Mouse (Mus musculus) midbrain, embryonic 12.5 days (tissue): ENCODE data around the gene Lrrc28. TPM values are rescaled to one million over a fixed set of nuclear protein-coding genes. Genes with fewer than 3 reads are reported as not detected.
A peak's percentile ranks its signal among the peaks of the same experiment; 100 is the strongest.

Experiments
- ATAC-seq: fragments of 200-750 bp; cut with Nextera tagmentation; 2 replicates; pipeline ENCODE4 v1.8.0; 2017; ENCODE audit warnings: low read depth, moderate TSS enrichment, moderate library complexity; ENCODE audit not compliant: low FRiP score
- H3K27ac ChIP-seq: fragments of 300-500 bp; sonication (generic); replicated peaks from 2 replicates; pipeline ENCODE4 v1.5.1; 2016; ENCODE audit warnings: mild to moderate bottlenecking
- H3K27me3 ChIP-seq: fragments of 300-500 bp; sonication (generic); 2 replicates; pipeline ENCODE4 v1.6.1; 2016; ENCODE audit warnings: mild to moderate bottlenecking
- H3K36me3 ChIP-seq: fragments of 300-500 bp; sonication (generic); 2 replicates; pipeline ENCODE4 v1.6.1; 2016
- H3K4me1 ChIP-seq: fragments of 300-500 bp; sonication (generic); 2 replicates; pipeline ENCODE4 v1.6.1; 2016
- H3K4me2 ChIP-seq: fragments of 300-500 bp; sonication (generic); replicated peaks from 2 replicates; pipeline ENCODE4 v1.6.1; 2016; ENCODE audit warnings: mild to moderate bottlenecking, moderate library complexity
- H3K4me3 ChIP-seq: fragments of 300-500 bp; sonication (generic); 2 replicates; pipeline ENCODE4 v1.5.1; 2016; ENCODE audit warnings: mild to moderate bottlenecking
- H3K9ac ChIP-seq: fragments of 300-500 bp; sonication (generic); replicated peaks from 2 replicates; pipeline ENCODE4 v1.6.1; 2016; ENCODE audit warnings: mild to moderate bottlenecking, moderate library complexity
- H3K9me3 ChIP-seq: fragments of 300-500 bp; sonication (generic); 2 replicates; pipeline ENCODE4 v1.6.1; 2016; ENCODE audit warnings: mild to moderate bottlenecking
- WGBS: fragments of 180-500 bp; shearing (Covaris S2); methylation state at CpG from one replicate; pipeline ENCODE4 v1.1.7; 2016; 5-methylcytosine and 5-hydroxymethylcytosine counted together
- polyA plus RNA-seq: library from polyadenylated mRNA; unstranded; fragments of >200 nt; fragmentation: Nextera tagmentation; extraction: Ambion mirVana; gene quantifications from 2 replicates; pipeline ENCODE4 v1.2.1, GENCODE M21; 2016

Lrrc28 gene
- polyA plus RNA-seq, 1 experiment from 2014 or later, result 29.8 TPM

DNA sequence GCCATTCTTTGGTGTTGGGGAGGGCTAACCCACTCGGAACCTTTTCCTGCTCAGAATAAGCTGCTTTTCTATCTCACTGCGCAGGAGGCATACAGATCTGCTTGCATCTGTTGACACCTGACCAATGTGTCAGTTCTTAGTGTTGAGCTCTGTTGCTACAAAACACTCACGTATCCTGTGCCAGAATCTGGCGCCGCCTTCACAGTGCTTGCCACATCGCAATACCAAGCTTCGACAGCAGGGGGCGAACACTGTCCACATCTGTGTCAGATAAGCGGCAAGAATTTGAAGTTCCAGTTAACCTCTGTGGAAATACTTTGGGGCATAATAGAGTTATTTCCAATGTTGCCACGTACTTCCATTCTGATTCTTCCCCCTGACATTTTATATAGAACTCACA is 27.6 kb upstream of the Lrrc28 start:
- 12% methylated on average over 10 of the region's 10 CpGs for WGBS

DNA sequence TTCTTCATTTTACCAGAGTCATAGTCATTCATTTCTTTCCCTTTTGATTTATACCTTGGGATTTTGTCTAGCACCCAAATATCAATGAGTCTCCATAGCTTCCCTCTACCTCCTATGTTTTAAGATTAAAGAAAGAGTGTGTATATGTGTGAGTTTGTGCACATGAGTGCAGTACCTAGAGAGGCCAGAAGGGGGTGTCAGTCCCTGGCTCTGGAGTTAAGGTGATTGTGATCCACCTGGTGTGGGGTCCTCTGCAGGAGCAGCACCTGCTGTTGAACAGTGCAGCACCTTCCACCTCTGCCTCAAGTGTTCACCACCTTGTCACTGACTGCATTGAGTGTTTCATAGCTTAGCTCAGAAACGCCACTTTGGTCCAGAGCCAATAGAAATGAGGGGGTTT is 25.9 kb upstream of the Lrrc28 start:
- Histone ChIP-seq H3K9ac (no peak overlapping the region), H3K9me3 (no peaks in the 10 kb centered on the region), H3K27ac (no peak overlapping the region), H3K36me3 (peaks cover 37% of the 10 kb centered on the region), H3K27me3 (no peaks in the 10 kb centered on the region), H3K4me2 (no peak overlapping the region), H3K4me1 (no peaks in the 10 kb centered on the region), H3K4me3 (no peak overlapping the region)
- 100% methylated on average over 1 of the region's 1 CpGs for WGBS
- no peak for ATAC-seq

More for the DNA sequence above, 27.6 kb upstream of the Lrrc28 start:
- Histone ChIP-seq H3K9ac (no peak overlapping the region), H3K4me2 (no peak overlapping the region), H3K27me3 (no peaks in the 10 kb centered on the region), H3K4me1 (no peaks in the 10 kb centered on the region), H3K9me3 (no peaks in the 10 kb centered on the region), H3K4me3 (no peak overlapping the region), H3K27ac (no peak overlapping the region), H3K36me3 (peaks cover 29% of the 10 kb centered on the region)
- peak; percentile 54 for ATAC-seq

- Histone ChIP-seq H3K9ac (no peak overlapping the region), H3K36me3 (peaks cover 32% of the 10 kb centered on the region; the same call in 1 of the 2 replicates), H3K27ac (0 out of 2 replicates have a peak overlapping the region, but pooled peaks have one; percentile 15), H3K4me3 (no peak overlapping the region), H3K27me3 (no peaks in the 10 kb centered on the region), H3K4me1 (0 out of 2 replicates have a peak, but pooled peaks cover 4% of the 10 kb centered on the region), H3K9me3 (no peaks in the 10 kb centered on the region), H3K4me2 (no peak overlapping the region)
- 84% methylated on average over 14 of the region's 14 CpGs for WGBS
- no peak for ATAC-seq
Observed at GRCm38 (mm10) chr7:67663981-67664694, 19.1 kb upstream of the Lrrc28 start.

- H3K27ac ChIP-seq, result no peak overlapping the region
- H3K36me3 ChIP-seq, result peaks cover 19% of the 10 kb centered on the region; the same call in 1 of the 2 replicates
- 92% methylated on average over 5 of the region's 5 CpGs for WGBS
- 0 out of 2 replicates have a peak, but pooled peaks cover 4% of the 10 kb centered on the region for H3K4me1 ChIP-seq
- no peak overlapping the region for H3K4me3 ChIP-seq
- H3K27me3 ChIP-seq, result no peaks in the 10 kb centered on the region
- no peaks in the 10 kb centered on the region for H3K9me3 ChIP-seq
- no peak overlapping the region for H3K4me2 ChIP-seq
- ATAC-seq, result no peak
- no peak overlapping the region for H3K9ac ChIP-seq
Observed at GRCm38 (mm10) chr7:67662424-67662823, 17.4 kb upstream of the Lrrc28 start.

DNA sequence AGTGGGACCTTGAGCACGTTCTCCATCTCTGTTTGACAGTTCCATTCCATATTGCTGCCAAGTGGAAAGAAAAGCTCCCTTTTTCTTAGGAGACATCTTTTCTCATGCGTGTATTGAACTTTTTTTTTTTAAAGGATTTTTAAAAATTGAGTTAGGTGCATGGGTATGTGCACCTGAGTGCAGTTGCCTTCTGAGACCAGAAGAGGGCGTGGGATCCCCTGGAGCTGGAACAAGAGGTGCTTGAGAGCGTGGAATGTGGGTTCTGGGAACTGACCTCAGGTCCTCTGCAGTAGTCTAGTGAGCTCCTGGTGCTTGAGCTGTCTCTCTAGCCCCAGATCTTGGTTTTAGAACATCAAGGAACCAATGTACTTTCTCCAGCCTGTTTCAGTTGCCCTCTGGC is 13.0 kb upstream of the Lrrc28 start:
- H3K4me2 ChIP-seq, result no peak overlapping the region
- no peak for ATAC-seq

DNA sequence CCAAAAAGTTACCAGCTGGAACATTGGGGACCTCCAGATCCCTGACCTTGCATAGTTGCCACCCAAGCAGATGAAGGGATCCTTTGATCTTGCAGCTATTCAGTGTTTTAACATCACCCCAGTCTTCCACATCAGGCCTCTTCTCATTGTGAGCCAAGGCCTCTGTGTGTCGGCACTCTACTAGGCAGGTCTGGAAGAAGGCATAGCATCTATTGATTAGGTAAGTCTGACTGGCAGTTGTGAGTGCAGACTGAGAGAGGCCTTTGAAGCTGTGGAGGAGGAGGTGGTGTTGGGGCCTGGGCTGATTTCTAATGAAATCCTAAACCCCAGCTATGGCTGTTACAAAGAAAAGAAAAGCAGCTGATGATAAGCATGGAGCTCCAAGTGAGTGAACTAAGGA is 10.1 kb upstream of the Lrrc28 start:
- H3K4me3 ChIP-seq, result peak overlapping the region; percentile 21

More for the DNA sequence above, 13.0 kb upstream of the Lrrc28 start:
- peaks cover 11% of the 10 kb centered on the region; the same call in 1 of the 2 replicates for H3K4me1 ChIP-seq
- H3K9ac ChIP-seq, result no peak overlapping the region
- peaks cover 8% of the 10 kb centered on the region; the same call in 1 of the 2 replicates for H3K36me3 ChIP-seq
- H3K27ac ChIP-seq, result no peak overlapping the region
- no peak overlapping the region for H3K4me3 ChIP-seq
- no peaks in the 10 kb centered on the region for H3K9me3 ChIP-seq
- no peaks in the 10 kb centered on the region for H3K27me3 ChIP-seq
- 88% methylated on average over 4 of the region's 4 CpGs for WGBS

DNA sequence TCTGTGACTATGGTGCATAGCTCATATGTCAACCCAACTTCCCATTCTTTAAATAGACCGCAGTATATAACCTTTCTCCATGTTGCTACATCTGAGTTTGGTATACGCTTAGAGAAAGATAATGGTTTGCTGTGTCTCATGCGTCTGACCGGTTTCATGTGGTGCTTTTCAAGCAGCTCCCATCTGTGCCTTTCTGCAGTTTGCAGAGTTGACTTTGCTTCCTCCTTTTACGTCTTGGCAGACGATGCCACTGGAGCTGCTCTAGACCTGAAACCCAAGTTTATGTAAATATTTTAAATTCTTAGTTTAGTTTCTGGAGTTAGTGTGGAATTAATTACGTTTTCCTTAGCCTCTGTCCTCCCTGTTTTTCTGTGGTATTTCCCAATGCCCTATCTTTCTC is 9.6 kb upstream of the Lrrc28 start:
- Histone ChIP-seq H3K9me3 (no peaks in the 10 kb centered on the region), H3K4me2 (no peak overlapping the region; the same call in 1 of the 2 replicates), H3K9ac (no peak overlapping the region), H3K4me3 (no peak overlapping the region), H3K27ac (0 out of 2 replicates have a peak overlapping the region, but pooled peaks have one; percentile 71), H3K27me3 (no peaks in the 10 kb centered on the region), H3K4me1 (peaks cover 16% of the 10 kb centered on the region), H3K36me3 (no peaks in the 10 kb centered on the region)
- 85% methylated on average over 7 of the region's 7 CpGs for WGBS
- no peak for ATAC-seq

More for the DNA sequence above, 10.1 kb upstream of the Lrrc28 start:
- peaks cover 11% of the 10 kb centered on the region for H3K4me1 ChIP-seq
- H3K9ac ChIP-seq, result 0 out of 2 replicates have a peak overlapping the region, but pooled peaks have one; percentile 5
- H3K27me3 ChIP-seq, result no peaks in the 10 kb centered on the region
- ATAC-seq, result peak; percentile 86
- H3K36me3 ChIP-seq, result no peaks in the 10 kb centered on the region
- 6% methylated on average over 1 of the region's 1 CpGs for WGBS
- peak overlapping the region; percentile 71 for H3K27ac ChIP-seq
- no peaks in the 10 kb centered on the region for H3K9me3 ChIP-seq
- peak overlapping the region; percentile 40 for H3K4me2 ChIP-seq

GRCm38 (mm10) chr7:67652211-67652610 is 7.1 kb upstream of the Lrrc28 start:
- Histone ChIP-seq H3K9ac (no peak overlapping the region), H3K9me3 (no peaks in the 10 kb centered on the region), H3K27me3 (no peaks in the 10 kb centered on the region), H3K36me3 (no peaks in the 10 kb centered on the region), H3K4me2 (no peak overlapping the region), H3K27ac (no peak overlapping the region), H3K4me1 (peaks cover 29% of the 10 kb centered on the region), H3K4me3 (no peak overlapping the region)
- WGBS, result 86% methylated on average over 5 of the region's 5 CpGs
- no peak for ATAC-seq

GRCm38 (mm10) chr7:67648376-67648775 is 3.3 kb upstream of the Lrrc28 start:
- H3K4me1 ChIP-seq, result peaks cover 32% of the 10 kb centered on the region

GRCm38 (mm10) chr7:67647277-67647676 is 2.2 kb upstream of the Lrrc28 start, which contains the start of gene Ttc23:
Gene Ttc23 (plus strand): TSS chr7:67647410.
- Histone ChIP-seq H3K27me3 (no peaks in the 10 kb centered on the region), H3K9ac (peak within 1 kb of the TSS; percentile 79), H3K4me3 (peak within 1 kb of the TSS; percentile 76), H3K36me3 (no peaks in the 10 kb centered on the region), H3K9me3 (no peaks in the 10 kb centered on the region), H3K4me1 (peaks cover 32% of the 10 kb centered on the region), H3K4me2 (peak within 1 kb of the TSS; percentile 80), H3K27ac (peak within 1 kb of the TSS; percentile 91)
- WGBS, result under 1% methylated on average over 5 of the region's 5 CpGs
- no peak for ATAC-seq

More at GRCm38 (mm10) chr7:67648376-67648775, 3.3 kb upstream of the Lrrc28 start:
- no peaks in the 10 kb centered on the region for H3K36me3 ChIP-seq
- ATAC-seq, result no peak
- H3K27ac ChIP-seq, result no peak overlapping the region
- H3K27me3 ChIP-seq, result no peaks in the 10 kb centered on the region
- H3K9me3 ChIP-seq, result no peaks in the 10 kb centered on the region
- WGBS, result 73% methylated on average over 4 of the region's 4 CpGs
- no peak overlapping the region for H3K9ac ChIP-seq
- peak overlapping the region; percentile 53 for H3K4me3 ChIP-seq
- H3K4me2 ChIP-seq, result peak overlapping the region; percentile 48

- H3K27me3 ChIP-seq, result no peaks in the 10 kb centered on the region
- H3K9me3 ChIP-seq, result no peaks in the 10 kb centered on the region
- ATAC-seq, result no peak
- peak overlapping the region; percentile 79 for H3K9ac ChIP-seq
- peak overlapping the region; percentile 76 for H3K4me3 ChIP-seq
- H3K36me3 ChIP-seq, result no peaks in the 10 kb centered on the region
- 4% methylated on average over 6 of the region's 6 CpGs for WGBS
- peak overlapping the region; percentile 91 for H3K27ac ChIP-seq
- peaks cover 32% of the 10 kb centered on the region for H3K4me1 ChIP-seq
- H3K4me2 ChIP-seq, result peak overlapping the region; percentile 80
Observed at GRCm38 (mm10) chr7:67646131-67646530, 1.1 kb upstream of the Lrrc28 start.

DNA sequence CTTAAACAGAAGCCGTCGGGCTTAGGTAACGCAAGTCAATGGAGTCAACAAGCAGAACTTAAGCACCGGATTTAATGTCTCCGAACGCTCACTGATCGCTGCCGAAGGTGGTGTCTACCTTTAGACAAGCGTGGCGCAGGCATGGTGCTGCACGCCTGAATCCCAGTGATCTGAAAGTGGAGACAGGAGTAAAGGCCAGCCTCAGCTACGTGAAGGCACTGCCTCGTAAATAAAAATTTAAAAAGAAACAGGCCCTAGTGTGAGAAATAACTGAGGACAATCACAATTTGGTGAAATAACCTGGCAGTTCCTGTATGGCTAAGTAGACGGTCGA is 580 bp upstream of the Lrrc28 start:
- Histone ChIP-seq H3K4me2 (peak overlapping the region; percentile 80), H3K9ac (peak overlapping the region; percentile 79), H3K4me1 (peaks cover 32% of the 10 kb centered on the region), H3K36me3 (peaks cover 5% of the 10 kb centered on the region; the same call in 1 of the 2 replicates), H3K27ac (peak overlapping the region; percentile 91), H3K4me3 (peak overlapping the region; percentile 76), H3K9me3 (no peaks in the 10 kb centered on the region), H3K27me3 (no peaks in the 10 kb centered on the region)
- under 1% methylated on average over 15 of the region's 15 CpGs for WGBS
- no peak for ATAC-seq
